Mouse (Mus musculus): Measurements from ENCODE around the gene Galm. TPM values are rescaled to one million over a fixed set of nuclear protein-coding genes. Genes with fewer than 3 reads are reported as not detected.

The Galm gene
- polyA plus RNA-seq, 1 experiment = 2.5 TPM

- Histone ChIP-seq H3ac (ENCODE audit: control insufficient read depth, insufficient read length) (no peak overlapping the region), H3K4me2 (ENCODE audit: low read depth) (no peak overlapping the region), H3K36me3 (ENCODE audit: control insufficient read depth, insufficient read depth) (no peaks in the 10 kb centered on the region), H3K27me3 (ENCODE audit: control insufficient read depth, insufficient read depth, insufficient read length) (no peaks in the 10 kb centered on the region), H3K4me3 (no peak overlapping the region), H3K79me2 (ENCODE audit: control insufficient read depth, insufficient read depth) (no peaks in the 10 kb centered on the region)
- TF ChIP-seq CEBPB (IDR thresholded peaks at IDR 0.05; ENCODE audit: insufficient read depth, poor library complexity, severe bottlenecking) = no peak
- TF ChIP-seq USF1 (IDR thresholded peaks at IDR 0.05; ENCODE audit: low read depth) = no peak
- TF ChIP-seq TCF3 (IDR thresholded peaks at IDR 0.05; ENCODE audit: insufficient read length, low read depth) = no peak
- no peak for TF ChIP-seq E2F4 (IDR thresholded peaks at IDR 0.05; ENCODE audit: insufficient read depth)
- TF ChIP-seq MYOD1 (IDR thresholded peaks at IDR 0.05; ENCODE audit: control insufficient read depth in 1 of 3, insufficient read length in 2 of 3, low read depth in 2 of 3) = no peak
- TF ChIP-seq SRF (IDR thresholded peaks at IDR 0.05; ENCODE audit: control insufficient read depth, insufficient read length, low read depth) = no peak
These were observed 14.5 kb upstream of the Galm start for GRCm38 (mm10) chr17:80112665-80113305.

GRCm38 (mm10) chr17:80113468-80113867, 13.8 kb upstream of the Galm start:
- no peaks in the 10 kb centered on the region for H3K79me2 ChIP-seq (ENCODE audit: control insufficient read depth, insufficient read depth)
- no peaks in the 10 kb centered on the region for H3K36me3 ChIP-seq (ENCODE audit: control insufficient read depth, insufficient read depth)
- TF ChIP-seq E2F4 (IDR thresholded peaks at IDR 0.05; ENCODE audit: insufficient read depth) (no peak), TCF3 (IDR thresholded peaks at IDR 0.05; ENCODE audit: insufficient read length, low read depth) (no peak)
- no peak overlapping the region for H3K4me2 ChIP-seq (ENCODE audit: low read depth)
- no peak overlapping the region for H3K4me3 ChIP-seq
- H3K27me3 ChIP-seq (ENCODE audit: control insufficient read depth, insufficient read depth, insufficient read length) = no peaks in the 10 kb centered on the region
- no peak overlapping the region for H3ac ChIP-seq (ENCODE audit: control insufficient read depth, insufficient read length)

GRCm38 (mm10) chr17:80120396-80120795, 6.9 kb upstream of the Galm start:
- H3K4me2 ChIP-seq (ENCODE audit: low read depth) = no peak overlapping the region
- H3ac ChIP-seq (ENCODE audit: control insufficient read depth, insufficient read length) = no peak overlapping the region
- H3K36me3 ChIP-seq (ENCODE audit: control insufficient read depth, insufficient read depth) = no peaks in the 10 kb centered on the region
- no peaks in the 10 kb centered on the region for H3K27me3 ChIP-seq (ENCODE audit: control insufficient read depth, insufficient read depth, insufficient read length)
- peak in 1 of 3 experiments; percentile 12 for TF ChIP-seq MYOD1 (IDR thresholded peaks at IDR 0.05; ENCODE audit: control insufficient read depth in 1 of 3, insufficient read length in 2 of 3, low read depth in 2 of 3)
- no peak for TF ChIP-seq E2F4 (IDR thresholded peaks at IDR 0.05; ENCODE audit: insufficient read depth)
- no peaks in the 10 kb centered on the region for H3K79me2 ChIP-seq (ENCODE audit: control insufficient read depth, insufficient read depth)
- H3K4me3 ChIP-seq = no peak overlapping the region

GRCm38 (mm10) chr17:80121833-80122232, 5.4 kb upstream of the Galm start:
- Histone ChIP-seq H3K4me2 (ENCODE audit: low read depth) (no peak overlapping the region), H3K4me3 (no peak overlapping the region), H3ac (ENCODE audit: control insufficient read depth, insufficient read length) (no peak overlapping the region), H3K79me2 (ENCODE audit: control insufficient read depth, insufficient read depth) (no peaks in the 10 kb centered on the region), H3K36me3 (ENCODE audit: control insufficient read depth, insufficient read depth) (no peaks in the 10 kb centered on the region), H3K27me3 (ENCODE audit: control insufficient read depth, insufficient read depth, insufficient read length) (no peaks in the 10 kb centered on the region)
- TF ChIP-seq MAX (IDR thresholded peaks at IDR 0.05; ENCODE audit: low read depth) (no peak), USF1 (IDR thresholded peaks at IDR 0.05; ENCODE audit: low read depth) (no peak), TCF12 (IDR thresholded peaks at IDR 0.05; ENCODE audit: insufficient read depth, poor library complexity, severe bottlenecking) (no peak)

- no peak overlapping the region for H3K4me2 ChIP-seq (ENCODE audit: low read depth)
- H3K36me3 ChIP-seq (ENCODE audit: control insufficient read depth, insufficient read depth) = no peaks in the 10 kb centered on the region
- no peak overlapping the region for H3K4me3 ChIP-seq
- H3K79me2 ChIP-seq (ENCODE audit: control insufficient read depth, insufficient read depth) = no peaks in the 10 kb centered on the region
- H3ac ChIP-seq (ENCODE audit: control insufficient read depth, insufficient read length) = no peak overlapping the region
- no peaks in the 10 kb centered on the region for H3K27me3 ChIP-seq (ENCODE audit: control insufficient read depth, insufficient read depth, insufficient read length)
- TF ChIP-seq TCF12 (IDR thresholded peaks at IDR 0.05; ENCODE audit: insufficient read depth, poor library complexity, severe bottlenecking) (no peak), SRF (IDR thresholded peaks at IDR 0.05; ENCODE audit: control insufficient read depth, insufficient read length, low read depth) (no peak), MYOD1 (IDR thresholded peaks at IDR 0.05; ENCODE audit: control insufficient read depth in 1 of 3, insufficient read length in 2 of 3, low read depth in 2 of 3) (no peak), USF1 (IDR thresholded peaks at IDR 0.05; ENCODE audit: low read depth) (no peak), TCF3 (IDR thresholded peaks at IDR 0.05; ENCODE audit: insufficient read length, low read depth) (no peak), POLR2AphosphoS2 (IDR thresholded peaks at IDR 0.05; ENCODE audit: insufficient read length, low read depth) (no peak), CEBPB (IDR thresholded peaks at IDR 0.05; ENCODE audit: insufficient read depth, poor library complexity, severe bottlenecking) (no peak), POLR2A (IDR thresholded peaks at IDR 0.05; ENCODE audit: insufficient read length, low read depth) (no peak), E2F4 (IDR thresholded peaks at IDR 0.05; ENCODE audit: insufficient read depth) (no peak), MYOG (IDR thresholded peaks at IDR 0.05; ENCODE audit: control insufficient read depth in 1 of 3, insufficient read depth in 1 of 3, insufficient read length in 2 of 3, low read depth in 2 of 3) (no peak), MAX (IDR thresholded peaks at IDR 0.05; ENCODE audit: low read depth) (no peak), REST (IDR thresholded peaks at IDR 0.05; ENCODE audit: insufficient read depth, insufficient read length) (no peak)
These were observed 2.1 kb upstream of the Galm start for GRCm38 (mm10) chr17:80124985-80125750.
